Mouse (Mus musculus) embryonic facial prominence, embryonic 10.5 days (tissue): Measurements from ENCODE around the gene Gsg1. TPM values are rescaled to one million over a fixed set of nuclear protein-coding genes. Genes with fewer than 3 reads are reported as not detected.
A peak's percentile ranks its signal among the peaks of the same experiment; 100 is the strongest.

Experiments used
- DNase-seq: peaks from one replicate; pipeline ENCODE4 v3.0.0-alpha.2; 2017; ENCODE audit warnings: low spot score
- H3K27ac ChIP-seq: fragments of 300-500 bp; sonication (generic); replicated peaks from 2 replicates; pipeline ENCODE4 v1.5.1; 2016; ENCODE audit warnings: mild to moderate bottlenecking
- H3K27me3 ChIP-seq: fragments of 300-500 bp; sonication (generic); replicated peaks from 2 replicates; pipeline ENCODE4 v1.6.1; 2016; ENCODE audit warnings: low read depth, mild to moderate bottlenecking; ENCODE audit not compliant: poor library complexity, severe bottlenecking
- H3K36me3 ChIP-seq: fragments of 300-500 bp; sonication (generic); replicated peaks from 2 replicates; pipeline ENCODE4 v1.6.1; 2016; ENCODE audit warnings: mild to moderate bottlenecking, moderate library complexity
- H3K4me1 ChIP-seq: fragments of 300-500 bp; sonication (generic); 2 replicates; pipeline ENCODE4 v1.6.1; 2016
- H3K4me3 ChIP-seq: fragments of 300-500 bp; sonication (generic); 2 replicates; pipeline ENCODE4 v1.5.1; 2016; ENCODE audit warnings: mild to moderate bottlenecking, moderate library complexity
- H3K9me3 ChIP-seq: fragments of 300-500 bp; sonication (generic); 2 replicates; pipeline ENCODE4 v1.6.1; 2016; ENCODE audit warnings: mild to moderate bottlenecking
- WGBS: fragments of 180-500 bp; shearing (Covaris S2); methylation state at CpG from one replicate; pipeline ENCODE4 v1.1.7; 2016; 5-methylcytosine and 5-hydroxymethylcytosine counted together
- polyA plus RNA-seq: library from polyadenylated mRNA; unstranded; fragments of >200 nt; fragmentation: Nextera tagmentation; extraction: Ambion mirVana; gene quantifications from 2 replicates; pipeline ENCODE4 v1.2.1, GENCODE M21; 2016

The Gsg1 gene
- polyA plus RNA-seq, 1 experiment from 2014 or later, result 0.55 TPM

- no peaks in the 10 kb centered on the region for H3K27me3 ChIP-seq
- 76% methylated on average over 6 of the region's 6 CpGs for WGBS
- no peaks in the 10 kb centered on the region for H3K9me3 ChIP-seq
- H3K4me1 ChIP-seq, result peaks cover 13% of the 10 kb centered on the region; the same call in 1 of the 2 replicates
- no peak overlapping the region for H3K4me3 ChIP-seq
- H3K36me3 ChIP-seq, result no peaks in the 10 kb centered on the region
- H3K27ac ChIP-seq, result no peak overlapping the region
- no peak for DNase-seq
These were observed 22.5 kb upstream of the Gsg1 start for GRCm38 (mm10) chr6:135276474-135277295.

- no peaks in the 10 kb centered on the region for H3K9me3 ChIP-seq
These were observed 21.1 kb upstream of the Gsg1 start for GRCm38 (mm10) chr6:135275231-135275630.

GRCm38 (mm10) chr6:135273066-135273465 lies 18.9 kb upstream of the Gsg1 start:
- peaks cover 37% of the 10 kb centered on the region for H3K4me1 ChIP-seq
- H3K27ac ChIP-seq, result no peak overlapping the region
- H3K36me3 ChIP-seq, result no peaks in the 10 kb centered on the region
- WGBS, result 90% methylated on average over 6 of the region's 6 CpGs
- no peak overlapping the region for H3K4me3 ChIP-seq
- no peaks in the 10 kb centered on the region for H3K27me3 ChIP-seq
- no peak for DNase-seq
- H3K9me3 ChIP-seq, result no peaks in the 10 kb centered on the region

More at GRCm38 (mm10) chr6:135275231-135275630, 21.1 kb upstream of the Gsg1 start:
- Histone ChIP-seq H3K4me1 (peaks cover 24% of the 10 kb centered on the region), H3K27me3 (no peaks in the 10 kb centered on the region), H3K4me3 (no peak overlapping the region), H3K36me3 (no peaks in the 10 kb centered on the region), H3K27ac (no peak overlapping the region)
- 75% methylated on average over 4 of the region's 4 CpGs for WGBS
- DNase-seq, result no peak

- no peaks in the 10 kb centered on the region for H3K36me3 ChIP-seq
- no peaks in the 10 kb centered on the region for H3K9me3 ChIP-seq
- WGBS, result 80% methylated on average over 2 of the region's 2 CpGs
- H3K4me1 ChIP-seq, result peaks cover 37% of the 10 kb centered on the region
- no peak overlapping the region for H3K27ac ChIP-seq
- DNase-seq, result no peak
- H3K4me3 ChIP-seq, result no peak overlapping the region
- H3K27me3 ChIP-seq, result no peaks in the 10 kb centered on the region
These were observed 17.6 kb upstream of the Gsg1 start for GRCm38 (mm10) chr6:135271761-135272160.

- 39% methylated on average over 6 of the region's 6 CpGs for WGBS
- Histone ChIP-seq H3K4me3 (no peak overlapping the region), H3K4me1 (peaks cover 30% of the 10 kb centered on the region), H3K9me3 (no peaks in the 10 kb centered on the region), H3K36me3 (no peaks in the 10 kb centered on the region), H3K27me3 (no peaks in the 10 kb centered on the region), H3K27ac (no peak overlapping the region)
- DNase-seq, result no peak
These were observed 15.5 kb upstream of the Gsg1 start for GRCm38 (mm10) chr6:135269626-135270025.

GRCm38 (mm10) chr6:135268392-135268791 lies 14.2 kb upstream of the Gsg1 start:
- DNase-seq, result no peak
- H3K27ac ChIP-seq, result no peak overlapping the region
- H3K4me1 ChIP-seq, result peaks cover 30% of the 10 kb centered on the region
- no peaks in the 10 kb centered on the region for H3K36me3 ChIP-seq
- no peaks in the 10 kb centered on the region for H3K27me3 ChIP-seq
- H3K4me3 ChIP-seq, result no peak overlapping the region
- peaks cover 5% of the 10 kb centered on the region; the same call in 1 of the 2 replicates for H3K9me3 ChIP-seq

GRCm38 (mm10) chr6:135267221-135267620 lies 13.1 kb upstream of the Gsg1 start:
- H3K36me3 ChIP-seq, result no peaks in the 10 kb centered on the region
- H3K4me3 ChIP-seq, result no peak overlapping the region
- H3K4me1 ChIP-seq, result peaks cover 30% of the 10 kb centered on the region
- no peak overlapping the region for H3K27ac ChIP-seq
- 80% methylated on average over 3 of the region's 3 CpGs for WGBS
- no peak for DNase-seq
- peaks cover 5% of the 10 kb centered on the region; the same call in 1 of the 2 replicates for H3K9me3 ChIP-seq
- no peaks in the 10 kb centered on the region for H3K27me3 ChIP-seq

- Histone ChIP-seq H3K4me3 (no peak overlapping the region), H3K27ac (no peak overlapping the region), H3K27me3 (no peaks in the 10 kb centered on the region), H3K9me3 (peaks cover 5% of the 10 kb centered on the region; the same call in 1 of the 2 replicates), H3K36me3 (no peaks in the 10 kb centered on the region), H3K4me1 (peaks cover 20% of the 10 kb centered on the region)
- no peak for DNase-seq
- WGBS, result 94% methylated on average over 1 of the region's 1 CpGs
These were observed 11.9 kb upstream of the Gsg1 start for GRCm38 (mm10) chr6:135266056-135266455.

GRCm38 (mm10) chr6:135264136-135264535 lies 10.0 kb upstream of the Gsg1 start:
- peaks cover 5% of the 10 kb centered on the region; the same call in 1 of the 2 replicates for H3K9me3 ChIP-seq
- no peak overlapping the region for H3K4me3 ChIP-seq
- no peaks in the 10 kb centered on the region for H3K36me3 ChIP-seq
- DNase-seq, result no peak
- no peak overlapping the region for H3K27ac ChIP-seq
- 94% methylated on average over 6 of the region's 6 CpGs for WGBS
- no peaks in the 10 kb centered on the region for H3K27me3 ChIP-seq
- peaks cover 8% of the 10 kb centered on the region; the same call in 1 of the 2 replicates for H3K4me1 ChIP-seq

GRCm38 (mm10) chr6:135262565-135262964 lies 8.4 kb upstream of the Gsg1 start:
- no peaks in the 10 kb centered on the region for H3K36me3 ChIP-seq
- H3K4me3 ChIP-seq, result no peak overlapping the region
- DNase-seq, result no peak
- no peaks in the 10 kb centered on the region for H3K27me3 ChIP-seq
- H3K27ac ChIP-seq, result no peak overlapping the region
- peaks cover 5% of the 10 kb centered on the region; the same call in 1 of the 2 replicates for H3K9me3 ChIP-seq
- H3K4me1 ChIP-seq, result no peaks in the 10 kb centered on the region
- 73% methylated on average over 2 of the region's 2 CpGs for WGBS

- Histone ChIP-seq H3K4me3 (no peak overlapping the region), H3K9me3 (peaks cover 5% of the 10 kb centered on the region; the same call in 1 of the 2 replicates), H3K36me3 (no peaks in the 10 kb centered on the region), H3K27ac (no peak overlapping the region), H3K27me3 (no peaks in the 10 kb centered on the region), H3K4me1 (no peaks in the 10 kb centered on the region)
- DNase-seq, result no peak
- 92% methylated on average over 9 of the region's 9 CpGs for WGBS
These were observed 7.0 kb upstream of the Gsg1 start for GRCm38 (mm10) chr6:135261124-135261523.

GRCm38 (mm10) chr6:135260435-135260834 lies 6.3 kb upstream of the Gsg1 start:
- Histone ChIP-seq H3K9me3 (peaks cover 5% of the 10 kb centered on the region; the same call in 1 of the 2 replicates), H3K4me3 (no peak overlapping the region), H3K27me3 (no peaks in the 10 kb centered on the region), H3K4me1 (no peaks in the 10 kb centered on the region), H3K36me3 (no peaks in the 10 kb centered on the region), H3K27ac (no peak overlapping the region)
- no peak for DNase-seq
- WGBS, result 91% methylated on average over 6 of the region's 6 CpGs

- peak; percentile 90 for DNase-seq
- H3K4me1 ChIP-seq, result peaks cover 25% of the 10 kb centered on the region
- WGBS, result 6% methylated on average over 16 of the region's 16 CpGs
- peak overlapping the region; percentile 77 for H3K27ac ChIP-seq
- H3K9me3 ChIP-seq, result no peaks in the 10 kb centered on the region
- H3K36me3 ChIP-seq, result no peaks in the 10 kb centered on the region
- peaks cover 21% of the 10 kb centered on the region; the same call in 1 of the 2 replicates for H3K27me3 ChIP-seq
- H3K4me3 ChIP-seq, result peak overlapping the region; percentile 48
These were observed 1.4 kb downstream of the Gsg1 start for GRCm38 (mm10) chr6:135252728-135253077.
